Mouse (Mus musculus): ENCODE measurements around the gene Krt81. TPM values are rescaled to one million over a fixed set of nuclear protein-coding genes. Genes with fewer than 3 reads are reported as not detected.
A peak's percentile ranks its signal among the peaks of the same experiment; 100 is the strongest.

Gene Krt81
- total RNA-seq, 2 experiments from 2014 or later, result not detected

DNA sequence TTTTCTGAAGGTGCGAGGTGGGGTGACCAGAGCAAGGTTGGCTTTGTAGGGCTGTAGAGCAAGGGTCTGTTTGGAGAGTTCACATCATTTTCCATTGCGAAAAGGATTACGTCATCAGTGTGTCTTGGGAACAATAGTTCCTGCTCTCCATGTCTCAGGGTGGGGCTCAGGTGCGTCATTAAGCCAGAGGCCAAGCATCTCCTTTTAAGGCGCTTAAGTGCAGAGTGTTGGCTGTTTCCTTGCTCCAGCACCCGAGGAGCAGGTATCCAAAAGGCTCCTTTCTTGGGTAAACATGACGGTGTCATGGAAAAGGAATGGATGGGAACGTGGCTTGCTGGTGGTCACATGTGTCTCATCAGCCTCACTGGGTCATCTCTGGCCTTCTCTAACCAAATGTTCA is 8.8 kb downstream of the Krt81 start:
- DNase-seq (ENCODE audit: extremely low spot score in 1 of 2, low spot score in 1 of 2), result no peak

DNA sequence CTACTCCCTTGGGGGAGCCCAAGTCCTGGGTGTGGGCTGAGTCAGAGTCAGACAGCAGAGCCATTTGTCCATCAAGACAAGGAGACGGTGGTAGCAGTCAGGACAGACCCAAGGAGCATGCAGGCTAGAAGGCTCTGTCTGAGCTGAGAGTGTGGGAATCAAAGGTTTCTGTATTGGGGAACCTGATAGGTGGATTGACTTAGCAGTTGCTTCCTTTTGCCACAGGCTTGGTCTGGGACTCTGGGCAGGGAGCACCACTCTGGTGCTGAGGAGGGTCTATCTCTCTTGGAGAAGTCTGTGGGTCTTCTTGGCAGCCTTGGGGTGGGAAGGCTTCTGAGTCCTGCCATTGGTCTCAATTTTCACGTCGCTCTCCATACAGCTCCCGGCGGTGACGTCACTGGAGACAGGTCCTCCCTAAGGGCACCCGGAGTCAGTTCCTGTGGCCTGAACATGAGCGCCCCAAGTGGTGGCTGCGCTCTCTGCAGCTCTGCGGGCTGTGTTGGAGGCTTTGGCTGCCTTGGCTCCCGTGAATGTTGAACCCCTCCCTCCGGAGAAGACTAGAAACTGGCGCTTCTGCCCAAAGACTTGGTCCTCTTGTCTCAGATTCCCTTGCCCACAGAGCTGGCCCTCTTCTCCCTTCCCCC is 10.3 kb downstream of the Krt81 start:
- peak; percentile 62 to 84 for DNase-seq (ENCODE audit: extremely low spot score in 1 of 2, low spot score in 1 of 2)

DNA sequence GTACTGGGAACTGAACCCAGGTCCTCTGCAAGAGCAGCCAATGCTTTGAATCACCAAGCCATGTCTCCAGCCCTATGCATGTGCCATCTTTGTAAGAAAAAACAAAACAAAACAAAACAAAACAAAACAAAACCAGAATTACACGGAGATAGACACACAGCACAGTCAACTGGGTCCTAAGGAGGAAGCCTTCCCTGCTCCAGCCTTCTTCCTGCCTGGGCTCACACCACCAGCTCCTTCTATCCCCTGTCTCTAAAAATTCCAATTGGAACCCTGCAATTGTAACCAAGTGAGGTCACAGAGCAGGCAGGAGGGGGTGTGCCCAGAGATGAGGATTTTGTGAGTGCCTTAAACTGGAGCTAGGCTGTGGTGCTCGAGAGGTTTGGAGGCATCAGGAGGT is 16.1 kb downstream of the Krt81 start, which contains the start of gene Krt88:
Gene Krt88 (plus strand): TSS at position 301 of the 400 bp plus-strand sequence.
- DNase-seq (ENCODE audit: extremely low spot score in 1 of 2, low spot score in 1 of 2), result no peak

DNA sequence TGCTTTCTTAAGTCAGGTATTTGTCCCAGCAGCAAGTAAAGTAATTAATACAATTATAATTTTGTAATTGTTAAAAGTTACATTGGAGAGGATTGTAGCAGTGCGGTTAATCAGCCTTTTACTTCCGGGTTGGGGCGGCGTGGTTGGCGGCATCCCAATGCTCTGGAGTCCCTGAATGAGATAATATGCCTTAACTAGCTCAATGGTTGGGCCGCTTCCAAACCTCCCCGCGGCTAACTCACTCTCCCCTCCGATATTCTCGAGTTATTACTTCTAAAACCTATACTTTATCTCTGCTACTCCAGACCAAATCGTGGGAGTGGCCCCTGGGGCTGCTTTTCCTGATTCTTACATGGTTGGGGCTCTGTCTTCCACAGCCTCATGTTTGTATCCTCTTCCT is 17.0 kb downstream of the Krt81 start:
- no peak for DNase-seq (ENCODE audit: extremely low spot score in 1 of 2, low spot score in 1 of 2)

DNA sequence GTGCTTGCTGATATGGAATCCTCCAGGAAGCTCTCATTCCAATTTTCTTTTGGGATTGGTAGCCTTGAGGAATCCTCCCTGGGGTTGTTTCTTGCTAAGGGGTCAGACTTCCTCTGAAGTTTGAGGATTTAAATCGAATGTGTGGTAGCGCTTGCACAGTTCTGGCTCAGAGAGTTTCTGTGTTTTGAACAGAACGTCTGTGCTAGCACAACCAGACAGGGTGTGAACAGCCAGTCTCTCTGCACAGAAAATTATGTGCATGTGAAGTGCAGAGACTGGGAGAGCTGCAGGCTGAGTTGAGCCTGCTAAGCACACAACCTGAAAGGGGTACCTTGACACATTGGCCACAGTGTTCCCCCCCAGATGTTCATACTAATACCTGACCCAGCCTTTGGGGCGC is 22.7 kb downstream of the Krt81 start:
- DNase-seq (ENCODE audit: extremely low spot score in 1 of 2, low spot score in 1 of 2), result peak in 1 of 2 experiments; percentile 22

DNA sequence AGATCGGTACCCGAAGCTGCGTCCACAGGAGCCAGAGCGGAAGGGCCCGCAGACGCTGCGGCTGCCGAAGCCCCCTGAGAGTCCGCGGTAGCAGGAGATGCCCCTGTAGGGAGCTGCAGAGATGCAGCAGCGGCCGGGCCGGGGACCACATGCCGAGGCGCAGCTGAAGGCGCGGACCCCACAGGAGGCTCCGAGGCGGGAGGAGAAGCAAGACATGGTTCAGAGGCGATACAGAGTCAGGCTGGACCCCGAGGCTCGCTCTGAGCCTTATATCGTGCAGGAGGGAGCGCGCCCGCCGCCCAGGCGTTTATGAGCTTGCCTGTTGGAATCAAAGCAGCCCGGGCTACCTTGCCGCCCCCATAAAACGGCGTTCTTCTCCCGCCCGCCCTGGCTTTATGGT is 25.0 kb downstream of the Krt81 start, which contains the start of gene Krt87:
Gene Krt87 (minus strand): TSS at position 250 of the 400 bp plus-strand sequence.
- no peak for DNase-seq (ENCODE audit: extremely low spot score in 1 of 2, low spot score in 1 of 2)

DNA sequence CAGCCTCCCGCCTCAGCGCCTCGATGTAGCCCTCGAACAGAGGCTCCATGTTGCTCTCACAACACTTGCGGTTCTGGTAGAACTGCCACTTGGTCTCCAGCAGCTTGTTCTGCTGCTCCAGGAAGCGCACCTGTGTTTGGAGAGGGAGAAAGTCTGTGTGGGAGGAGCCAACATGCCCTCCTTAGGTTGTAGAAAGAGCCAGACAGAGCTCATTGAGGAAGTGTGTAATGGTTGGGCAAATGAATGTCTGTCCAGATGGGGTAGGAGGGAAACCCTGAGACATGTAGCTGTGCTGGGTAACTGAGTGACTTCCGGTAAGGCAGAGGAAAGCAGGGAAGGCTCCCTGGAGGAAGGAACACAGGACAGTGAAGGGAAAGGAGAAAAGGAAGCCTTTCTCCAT is 26.9 kb downstream of the Krt81 start:
- no peak for DNase-seq (ENCODE audit: extremely low spot score in 1 of 2, low spot score in 1 of 2)

DNA sequence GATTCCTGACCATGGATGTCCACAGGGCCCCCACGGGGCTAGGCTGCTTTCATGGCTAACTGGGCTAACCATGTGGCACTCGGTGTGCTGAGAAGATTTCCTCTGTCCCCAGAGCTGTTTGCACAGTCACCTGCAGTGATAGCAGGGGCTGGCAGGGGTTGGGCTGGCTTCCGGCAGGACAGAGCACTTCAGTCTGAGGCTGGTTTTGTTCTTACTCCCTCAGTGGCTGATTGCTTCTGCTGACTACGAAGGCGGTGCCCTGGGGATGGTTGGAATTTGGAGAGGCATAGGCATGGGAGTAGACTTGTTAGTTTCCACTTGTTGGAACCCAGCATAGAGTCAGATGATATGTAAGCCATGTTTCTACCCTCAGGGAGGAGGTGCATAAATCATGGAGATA is 38.6 kb downstream of the Krt81 start:
- DNase-seq (ENCODE audit: extremely low spot score in 1 of 2, low spot score in 1 of 2), result no peak

DNA sequence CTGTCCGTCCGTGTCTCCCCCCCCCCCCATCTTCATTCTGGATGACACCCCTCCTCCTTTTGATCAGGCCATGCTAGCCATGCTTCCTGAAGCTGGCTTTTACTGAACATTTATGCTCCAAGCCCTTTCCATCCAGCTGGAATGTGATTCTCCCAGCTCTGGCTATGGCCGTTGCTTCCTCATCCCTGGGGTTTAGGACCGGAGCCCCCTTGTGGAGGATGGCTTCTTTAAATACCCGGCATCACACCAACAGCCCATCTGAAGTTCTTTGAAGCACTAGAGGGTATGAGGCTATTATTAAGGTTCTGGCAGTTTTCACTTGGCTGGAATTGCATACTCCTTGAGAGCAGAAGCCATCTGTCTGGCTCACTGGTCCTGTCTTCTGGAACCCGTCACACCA is 42.6 kb downstream of the Krt81 start:
- DNase-seq (ENCODE audit: extremely low spot score in 1 of 2, low spot score in 1 of 2), result no peak

DNA sequence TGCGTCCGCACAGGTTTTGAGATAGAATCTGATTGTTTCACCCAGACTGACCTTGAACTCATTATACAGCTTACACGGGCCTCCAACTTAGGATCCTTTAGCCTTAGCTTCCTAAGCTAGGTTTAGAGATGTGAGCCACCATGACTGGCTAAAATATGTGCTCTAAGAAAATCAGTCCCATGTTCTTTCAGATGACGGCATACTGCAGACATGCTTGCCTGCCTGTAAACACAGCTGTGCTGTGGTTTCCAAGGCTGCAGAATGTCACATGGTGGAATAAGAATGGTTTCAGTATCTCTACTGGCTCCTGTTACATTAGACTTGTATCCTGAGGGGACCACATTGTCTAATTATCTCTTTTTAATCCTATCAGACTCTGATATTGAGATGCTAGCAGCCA is 44.6 kb downstream of the Krt81 start:
- DNase-seq (ENCODE audit: extremely low spot score in 1 of 2, low spot score in 1 of 2), result no peak

DNA sequence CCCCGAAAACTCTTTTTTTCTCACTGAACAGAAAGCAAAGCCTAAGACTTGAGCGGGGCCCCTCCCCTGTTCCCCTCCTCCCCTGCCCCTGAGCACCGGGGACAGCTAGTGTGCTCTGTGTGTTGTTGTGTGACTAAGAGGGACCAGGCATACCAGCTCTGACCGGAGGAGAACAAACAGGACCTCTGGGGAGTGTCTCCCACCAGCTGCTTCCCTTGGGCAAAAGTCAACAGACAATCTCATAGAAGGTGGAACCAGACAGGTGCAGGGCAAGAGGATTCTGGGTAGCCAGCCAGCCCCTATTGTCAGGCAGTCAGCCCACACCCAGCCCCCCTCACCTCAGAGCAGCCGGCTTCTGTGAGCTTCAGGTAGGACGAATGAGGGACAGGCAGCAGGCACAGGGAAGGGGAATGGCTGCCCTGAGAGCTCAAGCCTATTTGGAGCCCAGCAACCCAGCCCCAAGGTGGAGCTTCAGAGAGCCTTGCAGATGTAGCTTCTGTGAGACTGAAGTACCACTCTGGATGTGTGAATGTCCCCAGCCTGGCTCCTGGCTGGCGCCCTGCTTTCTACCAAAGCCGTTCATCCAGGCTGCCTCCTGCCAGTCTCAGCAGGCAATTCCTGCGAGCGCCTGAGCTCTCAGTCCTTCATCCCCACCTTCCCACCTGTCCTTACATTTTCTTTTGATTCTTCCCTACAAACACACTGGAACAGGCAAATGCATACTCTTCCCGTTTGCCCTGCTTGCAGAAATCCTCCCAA is 48.6 kb downstream of the Krt81 start:
- no peak for DNase-seq (ENCODE audit: extremely low spot score in 1 of 2, low spot score in 1 of 2)

DNA sequence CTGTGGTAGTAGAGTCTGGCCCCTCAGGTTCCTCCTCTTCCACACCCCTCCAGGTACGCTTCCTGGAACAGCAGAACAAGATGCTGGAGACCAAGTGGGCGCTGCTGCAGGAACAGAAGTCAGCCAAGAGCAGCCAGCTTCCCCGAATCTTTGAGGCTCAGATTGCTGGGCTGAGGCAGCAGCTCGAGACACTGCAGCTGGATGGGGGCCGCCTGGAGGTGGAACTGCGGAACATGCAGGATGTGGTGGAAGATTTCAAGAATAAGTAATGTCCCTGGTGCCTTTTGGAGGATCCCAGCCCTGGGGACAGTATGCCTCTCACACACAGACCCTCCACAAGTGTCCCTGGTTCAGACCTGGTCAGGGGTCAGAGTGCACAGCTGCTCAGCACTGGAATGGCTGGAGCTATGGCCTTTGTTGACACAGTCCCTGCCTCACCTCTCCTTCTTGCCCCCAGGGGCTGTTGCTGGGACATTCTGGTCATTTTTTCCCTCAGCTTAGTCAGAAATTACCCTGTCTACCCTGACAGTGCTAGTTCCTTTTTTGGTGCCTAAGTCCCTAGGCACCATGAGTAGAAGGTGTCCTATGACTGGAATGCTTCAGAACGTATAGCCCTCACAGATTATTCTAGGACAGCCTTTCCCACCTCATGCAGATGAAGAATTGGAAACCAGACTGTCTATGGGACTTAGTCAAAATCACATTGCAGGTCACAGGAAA is 49.5 kb downstream of the Krt81 start:
- DNase-seq (ENCODE audit: extremely low spot score in 1 of 2, low spot score in 1 of 2), result no peak

DNA sequence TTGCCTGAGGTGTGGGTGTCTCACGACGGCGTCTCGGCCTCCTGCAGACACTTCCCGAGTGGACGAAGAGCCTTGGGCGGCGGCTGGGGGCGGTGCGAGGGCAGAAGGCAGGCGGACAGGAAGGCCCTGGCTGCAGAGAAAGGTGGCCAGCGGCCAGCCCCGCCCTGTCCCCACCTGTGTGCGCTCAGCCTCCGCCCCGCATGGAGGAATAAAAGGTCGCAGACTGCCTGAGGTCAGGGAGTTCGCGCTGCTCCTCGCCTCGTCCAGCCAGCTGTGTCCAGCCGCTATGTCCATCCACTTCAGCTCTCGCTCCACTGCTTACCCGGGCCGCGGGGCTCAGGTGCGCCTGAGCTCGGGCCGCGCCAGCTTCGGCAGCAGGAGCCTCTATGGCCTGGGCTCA is 51.4 kb downstream of the Krt81 start:
- no peak for DNase-seq (ENCODE audit: extremely low spot score in 1 of 2, low spot score in 1 of 2)

DNA sequence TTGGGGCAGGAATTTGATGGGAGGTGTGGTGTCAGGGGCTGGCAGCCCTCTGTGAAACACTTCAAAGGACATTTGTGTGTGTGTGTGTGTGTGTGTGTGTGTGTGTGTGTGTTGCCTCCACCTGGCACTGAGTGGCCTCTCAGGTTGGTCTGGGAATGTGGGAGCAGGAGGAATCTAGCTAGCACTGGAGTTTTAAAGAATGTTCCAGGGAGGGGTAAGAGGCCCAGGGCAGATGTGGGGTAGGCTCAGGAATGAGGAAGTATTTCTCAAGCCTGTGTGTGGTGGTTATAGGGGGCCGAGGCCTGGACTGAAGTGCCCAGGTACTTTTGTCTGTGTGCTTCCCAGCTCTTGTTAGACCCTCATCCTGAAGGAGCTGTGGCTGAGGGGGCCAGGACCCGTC is 52.8 kb downstream of the Krt81 start, which contains the start of gene Krt7:
Gene Krt7 (plus strand): TSS at position 269 of the 400 bp plus-strand sequence.
- DNase-seq (ENCODE audit: extremely low spot score in 1 of 2, low spot score in 1 of 2), result no peak

Other genes starting within 250 kb of the Krt81 start
- gene Grasp, start 239.6 kb downstream of the Krt81 start, total RNA-seq (2021), result 10 to 100 TPM; 73.1 to 77.9 TPM
- 10 to 100 TPM; 50.5 to 62.3 TPM for gene Nr4a1, start 209.5 kb downstream of the Krt81 start, total RNA-seq (2021)
- 10 to 100 TPM; 45.2 to 53.9 TPM for gene Atg101, start 179.5 kb downstream of the Krt81 start, total RNA-seq (2021)
- under 1 TPM; 0.22 to 0.42 TPM for gene 6030408B16Rik, start 170.5 kb downstream of the Krt81 start, total RNA-seq (2021)
- under 1 TPM; 0.21 to 0.22 TPM for gene Krt80, start 93.6 kb downstream of the Krt81 start, total RNA-seq (2021)
- gene Krt7, start 52.7 kb downstream of the Krt81 start, total RNA-seq (2021), result not detected
- under 1 TPM; 0.42 to 0.71 TPM for gene Krt87, start 24.9 kb downstream of the Krt81 start, total RNA-seq (2021)
- gene Krt88, start 16.0 kb downstream of the Krt81 start, total RNA-seq (2021), result not detected
- not detected for gene Krt86, start 9.7 kb upstream of the Krt81 start, total RNA-seq (2021)
- not detected for gene Krt83, start 27.8 kb upstream of the Krt81 start, total RNA-seq (2021)
- not detected for gene Gm49425, start 53.5 kb upstream of the Krt81 start, total RNA-seq (2021)
- not detected for gene Krt84, start 69.1 kb upstream of the Krt81 start, total RNA-seq (2021)
- gene Krt82, start 86.9 kb upstream of the Krt81 start, total RNA-seq (2021), result not detected
- not detected for gene Krt90, start 99.2 kb upstream of the Krt81 start, total RNA-seq (2021)
- gene Krt75, start 110.2 kb upstream of the Krt81 start, total RNA-seq (2021), result not detected
- gene Gm5414, start 164.4 kb upstream of the Krt81 start, total RNA-seq (2021), result not detected
- not detected for gene Gm5478, start 183.6 kb upstream of the Krt81 start, total RNA-seq (2021)
- gene Krt6b, start 216.5 kb upstream of the Krt81 start, total RNA-seq (2021), result not detected
- gene Krt6a, start 230.6 kb upstream of the Krt81 start, total RNA-seq (2021), result not detected
- under 1 TPM; 0.33 to 0.52 TPM for gene Krt5, start 249.1 kb upstream of the Krt81 start, total RNA-seq (2021)